Mouse (Mus musculus) myocyte (in vitro differentiated cells): Measurements from ENCODE around the gene Atp1a4.

Experiments
- CEBPB ChIP-seq: IDR thresholded peaks from 2 replicates; pipeline ENCODE4 v1.6.1; 2011; ENCODE audit warnings: mild to moderate bottlenecking, moderate library complexity; ENCODE audit not compliant: poor library complexity, insufficient read depth, severe bottlenecking
- E2F4 ChIP-seq: IDR thresholded peaks from one replicate; pipeline ENCODE4 v1.6.1; 2011; ENCODE audit warnings: mild to moderate bottlenecking, control low read depth, moderate library complexity; ENCODE audit not compliant: insufficient read depth
- MYOD1 ChIP-seq, 3 experiments: IDR thresholded peaks; one replicate each; pipeline ENCODE4 v1.6.1; 2011; ENCODE audit warnings: control low read depth in 2 of 3, low read depth in 2 of 3, mild to moderate bottlenecking in 2 of 3, moderate library complexity in 1 of 3; ENCODE audit not compliant: insufficient read length in 2 of 3, control insufficient read depth in 1 of 3
- POLR2A ChIP-seq: IDR thresholded peaks from one replicate; pipeline ENCODE4 v1.6.1; 2011; ENCODE audit warnings: low read depth, mild to moderate bottlenecking, control low read depth, moderate library complexity; ENCODE audit not compliant: insufficient read length
- POLR2AphosphoS2 ChIP-seq: IDR thresholded peaks from one replicate; pipeline ENCODE4 v1.6.1; 2011; ENCODE audit warnings: low read depth, control low read depth; ENCODE audit not compliant: insufficient read length
- REST ChIP-seq: IDR thresholded peaks from one replicate; pipeline ENCODE4 v1.6.1; 2011; ENCODE audit warnings: mild to moderate bottlenecking, control low read depth, moderate library complexity; ENCODE audit not compliant: insufficient read depth, insufficient read length
- TCF12 ChIP-seq: IDR thresholded peaks from one replicate; pipeline ENCODE4 v1.6.1; 2011; ENCODE audit warnings: mild to moderate bottlenecking, control low read depth; ENCODE audit not compliant: poor library complexity, insufficient read depth, severe bottlenecking
- USF1 ChIP-seq: IDR thresholded peaks from one replicate; pipeline ENCODE4 v1.6.1; 2011; ENCODE audit warnings: low read depth, mild to moderate bottlenecking, control low read depth, moderate library complexity

DNA sequence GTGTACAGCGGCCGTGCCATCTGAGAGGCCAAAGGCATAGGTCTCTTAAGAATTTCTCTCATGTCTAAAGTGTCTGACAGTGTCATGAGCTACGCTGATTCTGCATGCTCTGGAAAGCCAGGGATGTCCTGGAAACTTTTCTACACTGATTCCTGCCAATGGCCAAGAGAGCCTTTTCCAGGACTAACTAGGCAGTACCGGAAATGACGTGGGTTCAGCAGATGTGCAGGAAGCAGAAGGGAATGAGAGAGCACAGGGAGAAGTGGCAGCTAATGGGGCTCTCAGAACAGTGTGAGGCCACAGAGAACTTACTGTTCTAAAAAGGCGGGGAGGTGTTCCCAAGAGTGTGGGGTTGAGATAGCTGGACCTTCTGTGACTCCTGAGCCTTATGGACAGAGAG is 15.2 kb upstream of the Atp1a4 start:
- TF ChIP-seq E2F4 (no peak), POLR2AphosphoS2 (no peak), POLR2A (no peak), CEBPB (no peak), REST (no peak), TCF12 (no peak), MYOD1 (IDR thresholded peaks at IDR 0.05; ENCODE audit: control insufficient read depth in 1 of 3, insufficient read length in 2 of 3, low read depth in 2 of 3) (no peak), USF1 (no peak)
